Mouse (Mus musculus) thymus, postnatal 14 days (tissue): Measurements from ENCODE around the gene Ttc21b.
"Not testable (repeated sequence)": the region's sequence is repeated elsewhere in the genome, so short reads cannot be mapped to it uniquely, and the experiment has no call there.

Source experiments
- DNase-seq: peaks from one replicate; pipeline ENCODE4 v3.0.0; 2021

Gene Ttc21b

GRCm38 (mm10) chr2:66256220-66257131 lies at the start of gene Ttc21b:
Gene Ttc21b (minus strand): TSS chr2:66256617.
- peak; percentile 97 for DNase-seq

- no peak for DNase-seq
These were observed 16.1 kb upstream of the Ttc21b start for GRCm38 (mm10) chr2:66272551-66272950.

GRCm38 (mm10) chr2:66244013-66244412 lies 12.4 kb downstream of the Ttc21b start:
- no peak for DNase-seq

GRCm38 (mm10) chr2:66240334-66240733 lies 16.1 kb downstream of the Ttc21b start:
- no peak for DNase-seq

GRCm38 (mm10) chr2:66238886-66239285 lies 17.5 kb downstream of the Ttc21b start:
- no peak for DNase-seq

GRCm38 (mm10) chr2:66220954-66221353 lies 35.5 kb downstream of the Ttc21b start:
- no peak for DNase-seq

GRCm38 (mm10) chr2:66209875-66210274 lies 46.5 kb downstream of the Ttc21b start:
- DNase-seq, result no peak

GRCm38 (mm10) chr2:66209353-66209752 lies 47.1 kb downstream of the Ttc21b start:
- no peak for DNase-seq

- no peak for DNase-seq
These were observed 49.6 kb downstream of the Ttc21b start for GRCm38 (mm10) chr2:66206796-66207195.

- no peak for DNase-seq
These were observed 52.2 kb downstream of the Ttc21b start for GRCm38 (mm10) chr2:66204218-66204617.

GRCm38 (mm10) chr2:66200195-66200594 lies 56.2 kb downstream of the Ttc21b start:
- DNase-seq, result no peak

- DNase-seq, result no peak
These were observed 64.7 kb downstream of the Ttc21b start for GRCm38 (mm10) chr2:66191691-66192100.

- DNase-seq, result no peak
These were observed 66.3 kb downstream of the Ttc21b start for GRCm38 (mm10) chr2:66190157-66190556.

- not testable (repeated sequence) for DNase-seq
These were observed 67.2 kb downstream of the Ttc21b start for GRCm38 (mm10) chr2:66189197-66189596.

- DNase-seq, result no peak
These were observed 68.9 kb downstream of the Ttc21b start for GRCm38 (mm10) chr2:66187520-66187919.

- no peak for DNase-seq
These were observed 71.8 kb downstream of the Ttc21b start for GRCm38 (mm10) chr2:66184431-66185164.

- DNase-seq, result no peak
These were observed 76.1 kb downstream of the Ttc21b start for GRCm38 (mm10) chr2:66180293-66180692.

- no peak for DNase-seq
These were observed 76.6 kb downstream of the Ttc21b start for GRCm38 (mm10) chr2:66179782-66180181.

GRCm38 (mm10) chr2:66178848-66179215 lies 77.6 kb downstream of the Ttc21b start:
- DNase-seq, result no peak

GRCm38 (mm10) chr2:66177886-66178847 lies 78.2 kb downstream of the Ttc21b start:
- no peak for DNase-seq

- no peak for DNase-seq
These were observed 79.4 kb downstream of the Ttc21b start for GRCm38 (mm10) chr2:66177017-66177416.

GRCm38 (mm10) chr2:66173134-66173533 lies 83.3 kb downstream of the Ttc21b start:
- DNase-seq, result no peak

- no peak for DNase-seq
These were observed 84.8 kb downstream of the Ttc21b start for GRCm38 (mm10) chr2:66171643-66172042.
